Mouse (Mus musculus): ENCODE data around the gene Rnf208.

GRCm38 (mm10) chr2:25193330-25193770, 48.7 kb upstream of the Rnf208 start:
- TF ChIP-seq POLR2A (IDR thresholded peaks at IDR 0.05; ENCODE audit: control insufficient read depth, low read depth, low read length) (no peak), CTCF (IDR thresholded peaks at IDR 0.05; ENCODE audit: control insufficient read depth, insufficient read depth, insufficient replicate concordance, low read depth, low read length) (peak; percentile 78; the same call in 1 of the 2 replicates)

Measured in testis, adult 2 months (tissue).